Mouse (Mus musculus): ENCODE measurements at regions not wholly inside any gene's neighbourhood (a gene's known extent, or its start where the extent isn't known, plus 50 kb on each side); places are given as distances from the start of the nearest gene placed in this dataset.

GRCm38 (mm10) chr12:73441326-73441725, 104.9 kb downstream of the Tmem30b start:
- no peak for TF ChIP-seq CTCF (IDR thresholded peaks at IDR 0.05; ENCODE audit: low read depth)
- no peak for TF ChIP-seq EP300 (IDR thresholded peaks at IDR 0.05; ENCODE audit: low read depth)
